Mouse (Mus musculus) kidney, adult 2 months (tissue): ENCODE data around the gene Angptl8. TPM values are rescaled to one million over a fixed set of nuclear protein-coding genes. Genes with fewer than 3 reads are reported as not detected.
A peak's percentile ranks its signal among the peaks of the same experiment; 100 is the strongest.

Experiments
- DNase-seq: peaks from one replicate; pipeline ENCODE4 v3.0.0; 2021
- H3K27ac ChIP-seq: fragments of 200-500 bp; 2 replicates; pipeline ENCODE4 v1.5.1; 2012; ENCODE audit warnings: low read depth, low read length, control low read depth, inconsistent platforms; ENCODE audit not compliant: insufficient read depth
- H3K27me3 ChIP-seq: fragments of 200-500 bp; replicated peaks from 2 replicates; pipeline ENCODE4 v1.6.1; 2012; ENCODE audit warnings: mild to moderate bottlenecking, moderate library complexity, low read length, inconsistent platforms; ENCODE audit not compliant: control insufficient read depth, insufficient read depth
- H3K36me3 ChIP-seq: fragments of 200-500 bp; 2 replicates; pipeline ENCODE4 v1.6.1; 2012; ENCODE audit warnings: mild to moderate bottlenecking, moderate library complexity, low read length, inconsistent platforms; ENCODE audit not compliant: control insufficient read depth, insufficient read depth
- H3K4me1 ChIP-seq: fragments of 200-500 bp; 2 replicates; pipeline ENCODE4 v1.6.1; 2011; ENCODE audit warnings: low read length; ENCODE audit not compliant: control insufficient read depth, insufficient read depth
- H3K4me3 ChIP-seq: fragments of 200-500 bp; 2 replicates; pipeline ENCODE4 v1.5.1; 2011; ENCODE audit warnings: mild to moderate bottlenecking, low read depth, low read length, control low read depth; ENCODE audit not compliant: insufficient read depth
- CTCF ChIP-seq: fragments of 200-500 bp; conservative IDR thresholded peaks from 2 replicates; pipeline ENCODE4 v1.5.1; 2011; ENCODE audit warnings: low read depth, mild to moderate bottlenecking, control low read depth, low read length, moderate library complexity, mixed read lengths; ENCODE audit not compliant: insufficient read depth, insufficient read length
- POLR2A ChIP-seq: fragments of 200-500 bp; IDR thresholded peaks from one replicate; pipeline ENCODE4 v1.6.1; 2011; ENCODE audit warnings: low read depth, low read length, control low read depth
- WGBS: fragments of 180-500 bp; shearing (Covaris S2); methylation state at CpG from one replicate; pipeline ENCODE4 v1.1.7; 2018; 5-methylcytosine and 5-hydroxymethylcytosine counted together
- polyA plus RNA-seq: library from polyadenylated mRNA; depleted of rRNA; stranded (reverse); fragments of >200 nt; gene quantifications from 2 replicates; pipeline ENCODE4 v1.2.3, GENCODE M21; 2012

Gene Angptl8
- polyA plus RNA-seq, 1 experiment: 11.9 TPM

- Histone ChIP-seq H3K4me3 (peak overlapping the region; percentile 88), H3K36me3 (no peaks in the 10 kb centered on the region), H3K27me3 (no peaks in the 10 kb centered on the region), H3K27ac (0 out of 2 replicates have a peak overlapping the region, but pooled peaks have one; percentile 95), H3K4me1 (peaks cover 6% of the 10 kb centered on the region; the same call in 1 of the 2 replicates)
- 34% methylated on average over 3 of the region's 3 CpGs for WGBS
- DNase-seq: no peak
- TF ChIP-seq CTCF (no peak), POLR2A (no peak)
These were observed 36.3 kb upstream of the Angptl8 start for GRCm38 (mm10) chr9:21799010-21799350.

GRCm38 (mm10) chr9:21801121-21801520 is 34.2 kb upstream of the Angptl8 start:
- Histone ChIP-seq H3K4me3 (no peak overlapping the region), H3K36me3 (no peaks in the 10 kb centered on the region), H3K27ac (no peak overlapping the region), H3K4me1 (peaks cover 6% of the 10 kb centered on the region; the same call in 1 of the 2 replicates), H3K27me3 (no peaks in the 10 kb centered on the region)
- DNase-seq: no peak
- TF ChIP-seq POLR2A (no peak), CTCF (no peak)
- 90% methylated on average over 7 of the region's 7 CpGs for WGBS

GRCm38 (mm10) chr9:21801591-21801990 is 33.7 kb upstream of the Angptl8 start:
- no peak overlapping the region for H3K4me3 ChIP-seq
- H3K4me1 ChIP-seq: peaks cover 3% of the 10 kb centered on the region; the same call in 1 of the 2 replicates
- no peaks in the 10 kb centered on the region for H3K27me3 ChIP-seq
- DNase-seq: no peak
- no peak for TF ChIP-seq POLR2A
- no peak for TF ChIP-seq CTCF
- no peaks in the 10 kb centered on the region for H3K36me3 ChIP-seq
- WGBS: 92% methylated on average over 7 of the region's 7 CpGs
- no peak overlapping the region for H3K27ac ChIP-seq

- 33% methylated on average over 13 of the region's 13 CpGs for WGBS
- Histone ChIP-seq H3K4me3 (no peak overlapping the region), H3K27me3 (no peaks in the 10 kb centered on the region), H3K4me1 (no peaks in the 10 kb centered on the region), H3K27ac (peak overlapping the region; percentile 10; the same call in 1 of the 2 replicates), H3K36me3 (no peaks in the 10 kb centered on the region)
- DNase-seq: peak; percentile 76
- TF ChIP-seq CTCF (peak; percentile 95), POLR2A (no peak)
These were observed 31.2 kb upstream of the Angptl8 start for GRCm38 (mm10) chr9:21803986-21804644.

- no peaks in the 10 kb centered on the region for H3K27me3 ChIP-seq
- no peak overlapping the region for H3K27ac ChIP-seq
- H3K4me3 ChIP-seq: no peak overlapping the region
- WGBS: 70% methylated on average over 3 of the region's 3 CpGs
- DNase-seq: no peak
- no peak for TF ChIP-seq POLR2A
- no peak for TF ChIP-seq CTCF
- H3K36me3 ChIP-seq: no peaks in the 10 kb centered on the region
- H3K4me1 ChIP-seq: no peaks in the 10 kb centered on the region
These were observed 28.9 kb upstream of the Angptl8 start for GRCm38 (mm10) chr9:21806363-21806762.

- Histone ChIP-seq H3K27me3 (no peaks in the 10 kb centered on the region), H3K36me3 (no peaks in the 10 kb centered on the region), H3K4me3 (no peak overlapping the region), H3K4me1 (no peaks in the 10 kb centered on the region), H3K27ac (no peak overlapping the region)
- no peak for DNase-seq
- TF ChIP-seq POLR2A: no peak
- no peak for TF ChIP-seq CTCF
- 67% methylated on average over 11 of the region's 11 CpGs for WGBS
These were observed 28.3 kb upstream of the Angptl8 start for GRCm38 (mm10) chr9:21806976-21807375.

GRCm38 (mm10) chr9:21808561-21808960 is 26.7 kb upstream of the Angptl8 start:
- Histone ChIP-seq H3K36me3 (no peaks in the 10 kb centered on the region), H3K4me1 (no peaks in the 10 kb centered on the region), H3K27ac (no peak overlapping the region), H3K27me3 (no peaks in the 10 kb centered on the region), H3K4me3 (no peak overlapping the region)
- TF ChIP-seq POLR2A (no peak), CTCF (peak; percentile 50)
- 78% methylated on average over 3 of the region's 3 CpGs for WGBS
- no peak for DNase-seq
